Mouse (Mus musculus) right cerebral cortex, postnatal 14 days (tissue): Measurements from ENCODE around the gene Bmpr1a.
"Not testable (repeated sequence)": the region's sequence is repeated elsewhere in the genome, so short reads cannot be mapped to it uniquely, and the experiment has no call there.

ENCODE experiments used
- DNase-seq: peaks from one replicate; pipeline ENCODE4 v3.0.0; 2022

Bmpr1a gene

GRCm38 (mm10) chr14:34378560-34379331 is 124.4 kb downstream of the Bmpr1a start:
- DNase-seq, result no peak

- no peak for DNase-seq
Measured at GRCm38 (mm10) chr14:34377121-34377520, 126.0 kb downstream of the Bmpr1a start.

- no peak for DNase-seq
Measured at GRCm38 (mm10) chr14:34375941-34376340, 127.2 kb downstream of the Bmpr1a start.

- no peak for DNase-seq
Measured at GRCm38 (mm10) chr14:34375415-34375904, 127.7 kb downstream of the Bmpr1a start, which contains the start of gene Mmrn2. TSS of gene Mmrn2 (plus strand) at chr14:34375465.

- no peak for DNase-seq
Measured at GRCm38 (mm10) chr14:34374577-34374976, 128.6 kb downstream of the Bmpr1a start, which contains the start of gene Sncg. TSS of gene Sncg (minus strand) at chr14:34374789.

- DNase-seq, result no peak
Measured at GRCm38 (mm10) chr14:34373581-34373980, 129.6 kb downstream of the Bmpr1a start.

- DNase-seq, result peak; percentile 66
Measured at GRCm38 (mm10) chr14:34372646-34373045, 130.5 kb downstream of the Bmpr1a start.

- DNase-seq, result no peak
Measured at GRCm38 (mm10) chr14:34371763-34372162, 131.4 kb downstream of the Bmpr1a start.

- DNase-seq, result no peak
Measured at GRCm38 (mm10) chr14:34370921-34371320, 132.2 kb downstream of the Bmpr1a start.

GRCm38 (mm10) chr14:34370203-34370602 is 132.9 kb downstream of the Bmpr1a start:
- DNase-seq, result no peak

- no peak for DNase-seq
Measured at GRCm38 (mm10) chr14:34365147-34365507, 138.0 kb downstream of the Bmpr1a start.

GRCm38 (mm10) chr14:34364254-34365146 is 138.6 kb downstream of the Bmpr1a start:
- DNase-seq, result not testable (repeated sequence)

GRCm38 (mm10) chr14:34363490-34364253 is 139.5 kb downstream of the Bmpr1a start:
- peak; percentile 51 for DNase-seq

GRCm38 (mm10) chr14:34362726-34363445 is 140.3 kb downstream of the Bmpr1a start:
- DNase-seq, result peak; percentile 41

- no peak for DNase-seq
Measured at GRCm38 (mm10) chr14:34362135-34362534, 141.0 kb downstream of the Bmpr1a start.
